Mouse (Mus musculus) spleen, postnatal 36 days (tissue): ENCODE results near the gene Scgb2b15.
"Not testable (repeated sequence)": the region's sequence is repeated elsewhere in the genome, so short reads cannot be mapped to it uniquely, and the experiment has no call there.

Experiments used
- DNase-seq, 2 experiments: peaks; one replicate each; pipeline ENCODE4 v3.0.0; 2022; ENCODE audit warnings: low spot score in 2 of 2, mixed read lengths in 1 of 2

Scgb2b15 gene

GRCm38 (mm10) chr7:32829562-32829961 lies at the start of gene Scgb2b15:
Gene Scgb2b15, minus strand, starts transcription at chr7:32829662.
- DNase-seq, result not testable (repeated sequence)

GRCm38 (mm10) chr7:32836254-32836653 lies 6.8 kb upstream of the Scgb2b15 start, which contains the start of gene Scgb1b15:
Gene Scgb1b15, plus strand, starts transcription at chr7:32836554.
- not testable (repeated sequence) for DNase-seq
